Mouse (Mus musculus) thymus, postnatal 10 days (tissue): ENCODE results near the gene Golga7b.

Experiments
- DNase-seq, 2 experiments: peaks; one replicate each; pipeline ENCODE4 v3.0.0; 2021; ENCODE audit warnings: low spot score in 2 of 2

Golga7b gene

GRCm38 (mm10) chr19:42249976-42250914 lies 2.9 kb downstream of the Golga7b start:
- DNase-seq, result no peak

- DNase-seq, result no peak
Measured at GRCm38 (mm10) chr19:42255438-42255783, 8.0 kb downstream of the Golga7b start.

GRCm38 (mm10) chr19:42255784-42256610 lies 8.6 kb downstream of the Golga7b start:
- DNase-seq, result peak; percentile 30 to 63

DNA sequence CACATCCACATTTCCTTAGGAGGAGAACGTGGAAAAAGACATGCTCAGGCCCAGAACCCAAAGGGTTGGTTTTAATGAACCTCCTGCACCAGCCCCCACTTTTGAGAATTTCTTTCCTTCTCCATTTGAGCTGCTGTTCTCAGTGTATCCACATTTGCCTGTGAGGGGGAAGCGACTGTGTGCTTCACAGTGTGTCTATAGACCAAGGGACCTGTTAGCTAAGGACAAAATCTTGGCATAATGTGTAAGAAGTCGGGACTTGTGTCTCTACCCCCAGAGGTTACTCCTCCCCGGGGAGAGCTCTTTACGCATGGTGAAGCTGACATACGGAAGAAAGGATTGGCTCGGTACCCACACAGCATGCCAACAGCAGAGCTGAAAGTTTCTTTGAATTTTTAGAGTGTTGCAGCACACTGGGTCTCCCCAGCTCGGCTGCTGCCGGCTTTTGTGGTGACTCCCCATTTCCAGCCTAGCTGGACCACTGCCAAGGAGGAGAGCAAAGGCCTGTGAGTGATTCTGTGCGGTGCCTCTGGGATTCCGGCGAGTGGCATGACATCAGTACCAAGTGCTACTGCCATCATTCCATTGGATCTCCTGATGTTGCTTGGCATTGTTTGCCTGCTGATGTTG lies 9.4 kb downstream of the Golga7b start:
- no peak for DNase-seq

DNA sequence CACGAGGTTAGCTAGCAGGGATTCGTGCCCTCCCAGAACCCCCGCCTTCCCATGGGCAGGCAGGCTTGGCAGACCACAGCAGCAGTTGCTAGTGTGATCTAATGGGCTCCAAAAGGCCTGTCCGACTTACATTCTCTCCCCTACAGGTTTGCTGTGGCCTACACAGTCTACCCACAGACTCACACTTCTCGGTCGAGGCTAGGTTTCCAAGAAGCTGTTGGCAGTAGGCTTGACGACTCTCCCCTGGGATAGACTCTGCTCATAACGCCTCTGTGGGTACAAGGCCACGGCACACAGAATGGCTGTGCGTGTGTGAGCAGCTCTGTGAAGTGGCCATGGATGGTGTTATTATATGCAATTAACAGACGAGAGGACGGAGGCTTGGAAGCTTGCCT lies 9.9 kb downstream of the Golga7b start:
- DNase-seq, result no peak

- DNase-seq, result no peak
Measured at GRCm38 (mm10) chr19:42258031-42258430, 10.7 kb downstream of the Golga7b start.

- no peak for DNase-seq
Measured at GRCm38 (mm10) chr19:42258596-42258995, 11.2 kb downstream of the Golga7b start.

- no peak for DNase-seq
Measured at GRCm38 (mm10) chr19:42260486-42260885, 13.1 kb downstream of the Golga7b start.

DNA sequence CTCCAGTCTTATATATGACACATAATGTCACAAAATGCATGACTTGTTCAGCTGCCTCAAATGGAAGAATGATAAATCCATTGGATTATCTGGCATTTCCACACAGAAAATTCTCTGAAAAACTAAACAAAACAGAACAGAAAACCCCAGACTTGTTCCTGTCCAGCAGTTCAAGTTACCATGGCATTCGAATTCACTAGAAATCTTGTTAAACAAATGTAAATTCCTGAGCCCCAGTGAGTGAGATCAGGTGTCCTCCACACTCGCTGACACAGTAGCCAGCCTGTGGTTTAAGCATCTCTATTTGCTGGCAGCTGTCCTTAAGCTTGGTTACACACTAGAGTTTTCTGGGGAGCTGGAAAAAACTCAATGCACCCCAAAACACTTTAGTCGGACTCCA lies 16.1 kb downstream of the Golga7b start:
- no peak for DNase-seq

DNA sequence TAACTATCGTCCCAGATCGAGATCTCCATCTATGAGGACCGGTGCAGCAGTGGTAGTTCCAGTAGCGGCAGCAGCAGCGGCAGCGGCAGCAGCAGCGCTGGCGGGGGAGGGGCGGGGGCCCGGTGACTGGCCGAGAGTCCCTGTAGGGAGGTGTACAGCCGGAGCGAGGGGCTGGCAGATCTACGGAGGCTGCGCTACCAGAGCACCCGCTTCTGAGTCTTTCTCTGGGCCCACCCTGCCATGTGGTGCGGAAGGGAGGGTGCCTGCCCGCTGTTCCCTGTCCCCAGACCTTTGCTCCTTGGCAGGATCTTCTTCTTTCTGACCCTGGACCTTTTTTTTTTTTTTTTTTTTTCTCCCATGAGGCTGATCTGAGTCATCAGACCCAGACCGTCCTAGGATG lies 21.0 kb downstream of the Golga7b start:
- DNase-seq, result no peak

DNA sequence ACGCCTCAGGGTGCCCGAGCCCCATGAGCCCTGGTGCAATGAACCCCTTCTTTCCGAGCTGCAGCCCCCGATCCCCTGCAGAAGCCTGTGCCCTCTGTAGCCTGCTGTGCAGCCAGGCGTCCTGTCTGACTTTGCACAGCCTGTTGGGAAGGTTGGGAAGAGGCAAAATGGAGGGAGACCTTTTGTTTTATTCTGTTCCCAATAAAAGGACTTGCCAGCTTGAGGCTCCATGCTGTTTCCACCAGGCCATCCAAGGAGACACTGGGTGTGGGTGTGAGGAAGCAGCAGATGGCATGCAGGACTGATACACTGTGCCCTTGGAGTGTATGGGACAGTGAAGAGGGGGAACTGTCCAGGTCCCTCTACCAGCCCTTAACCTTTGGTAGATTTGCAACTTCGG lies 22.7 kb downstream of the Golga7b start:
- DNase-seq, result no peak

DNA sequence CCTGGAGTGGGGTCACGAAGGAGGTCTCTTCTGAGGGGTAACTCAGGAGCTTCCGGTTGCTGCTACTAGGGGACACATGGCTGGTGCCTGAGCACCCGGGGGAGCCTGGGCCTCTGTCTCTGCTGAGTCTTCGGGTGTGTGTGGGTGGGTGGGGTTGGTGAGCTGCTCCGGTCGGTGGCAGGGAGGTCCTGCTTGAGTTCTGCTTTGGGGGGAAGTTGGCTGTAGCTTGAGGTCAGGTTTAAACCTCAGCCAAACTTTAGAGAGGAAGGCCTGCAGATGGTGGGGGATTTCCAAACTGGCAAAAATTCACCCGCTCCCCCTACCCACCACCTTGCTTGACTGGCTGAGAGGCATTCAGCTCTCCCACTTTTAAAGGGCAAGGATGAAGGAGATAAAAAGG lies 23.8 kb downstream of the Golga7b start:
- DNase-seq, result no peak

DNA sequence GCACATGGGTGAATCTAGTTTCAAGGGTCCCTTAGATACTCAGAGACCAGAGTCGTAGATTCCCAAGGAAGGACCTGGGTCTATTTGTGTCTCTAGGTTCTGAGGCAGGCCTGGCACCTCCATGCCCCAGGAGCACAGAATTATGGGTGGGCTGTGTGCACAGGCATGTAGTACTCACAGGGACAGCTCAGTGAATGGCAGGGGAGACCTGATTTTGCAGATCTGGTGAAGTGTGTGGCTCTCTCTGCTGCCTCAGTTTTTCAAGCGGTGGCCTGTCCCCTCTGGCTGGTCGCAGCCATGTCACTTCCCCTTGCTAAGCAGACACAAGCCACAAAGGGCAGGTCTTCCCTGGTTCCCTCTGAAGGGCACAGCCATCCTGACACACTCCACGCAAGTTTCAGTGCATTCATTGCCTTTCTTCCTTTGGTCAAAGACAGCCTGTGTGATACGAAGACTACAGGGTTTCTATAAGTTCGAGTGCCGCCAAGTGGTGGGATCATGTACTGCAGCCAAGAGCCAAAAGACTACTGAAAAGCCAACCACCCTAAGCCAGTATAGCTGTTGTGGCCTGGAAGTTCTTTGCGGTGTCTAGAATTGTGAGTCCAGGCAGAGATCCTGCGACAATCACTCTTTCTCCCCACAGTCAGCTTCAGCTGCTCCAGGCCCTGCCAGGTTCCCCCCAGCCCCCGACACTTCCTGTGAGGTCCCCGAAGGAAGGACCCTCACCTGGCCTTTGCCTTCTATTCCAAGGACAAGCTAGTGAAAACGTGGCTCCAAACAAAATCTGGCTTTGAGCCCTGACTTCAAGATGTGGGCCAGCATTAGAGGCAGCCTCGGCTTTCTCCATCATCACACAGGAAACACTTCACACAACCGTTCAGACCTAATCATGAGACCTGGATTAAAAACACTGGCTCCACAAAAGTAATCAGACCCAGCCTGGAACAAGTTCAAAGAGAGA lies 24.9 kb downstream of the Golga7b start:
- DNase-seq, result peak; percentile 9 to 63

DNA sequence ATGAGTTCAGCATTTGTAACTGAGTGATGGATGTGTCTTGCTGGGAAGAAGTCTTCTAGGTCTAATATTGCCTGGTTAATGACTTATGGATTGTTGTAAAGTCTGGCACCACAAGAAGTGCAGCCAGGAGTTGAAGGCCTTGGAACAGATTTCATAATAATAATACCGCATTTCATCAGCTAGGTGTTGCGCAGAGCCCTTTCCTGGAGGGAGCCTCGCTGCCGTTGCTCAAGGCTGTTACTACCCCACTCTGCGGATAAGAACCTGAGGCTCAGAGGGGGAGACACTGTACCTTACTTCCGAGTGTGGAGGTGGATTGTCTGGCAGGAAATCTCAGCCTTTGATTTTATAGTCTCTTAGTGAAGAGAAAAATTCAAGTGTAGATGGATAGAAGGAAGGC lies 29.9 kb downstream of the Golga7b start:
- no peak for DNase-seq

DNA sequence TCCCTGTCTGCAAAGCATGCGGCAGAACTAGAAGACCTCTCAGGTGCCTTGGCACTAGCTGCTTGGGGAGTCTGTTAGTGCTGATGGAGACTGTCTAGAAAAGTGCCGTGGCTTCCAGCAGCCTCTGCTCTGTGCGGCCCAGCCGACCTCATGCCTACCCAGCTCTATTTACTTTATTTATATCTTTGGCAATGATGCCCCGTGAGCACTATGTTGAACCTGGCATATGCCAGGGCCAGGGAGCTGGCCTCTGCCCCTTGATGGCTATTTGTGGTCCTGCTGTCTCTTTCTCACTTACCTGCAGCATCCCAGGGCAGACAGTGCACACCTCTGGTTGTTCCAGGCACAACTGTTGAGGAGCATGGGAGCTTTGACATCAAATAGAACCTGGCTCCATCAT lies 31.1 kb downstream of the Golga7b start:
- DNase-seq, result no peak

DNA sequence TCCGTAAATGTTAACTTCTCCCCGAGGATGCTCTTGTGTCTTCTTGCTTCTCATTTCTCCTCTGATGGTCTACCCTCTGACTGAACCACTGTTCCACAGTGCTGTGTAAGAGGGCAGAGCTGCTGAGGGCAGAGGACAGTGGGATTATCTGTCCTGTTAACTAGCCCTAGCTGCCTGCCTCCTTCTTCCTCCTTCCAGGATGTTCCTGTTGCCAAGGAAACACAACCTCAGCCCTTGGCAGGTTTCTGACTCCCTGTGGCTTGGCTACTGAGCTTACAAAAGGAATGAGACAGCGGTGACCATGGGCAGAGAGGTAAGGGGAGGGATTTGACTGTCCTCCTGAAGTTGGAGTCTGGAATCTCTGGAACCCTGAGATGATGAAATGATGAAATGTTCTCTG lies 32.2 kb downstream of the Golga7b start:
- no peak for DNase-seq

GRCm38 (mm10) chr19:42284178-42284577 lies 36.8 kb downstream of the Golga7b start:
- DNase-seq, result no peak

- no peak for DNase-seq
Measured at GRCm38 (mm10) chr19:42288361-42288760, 41.0 kb downstream of the Golga7b start.

GRCm38 (mm10) chr19:42290954-42291661 lies 43.7 kb downstream of the Golga7b start:
- no peak for DNase-seq

DNA sequence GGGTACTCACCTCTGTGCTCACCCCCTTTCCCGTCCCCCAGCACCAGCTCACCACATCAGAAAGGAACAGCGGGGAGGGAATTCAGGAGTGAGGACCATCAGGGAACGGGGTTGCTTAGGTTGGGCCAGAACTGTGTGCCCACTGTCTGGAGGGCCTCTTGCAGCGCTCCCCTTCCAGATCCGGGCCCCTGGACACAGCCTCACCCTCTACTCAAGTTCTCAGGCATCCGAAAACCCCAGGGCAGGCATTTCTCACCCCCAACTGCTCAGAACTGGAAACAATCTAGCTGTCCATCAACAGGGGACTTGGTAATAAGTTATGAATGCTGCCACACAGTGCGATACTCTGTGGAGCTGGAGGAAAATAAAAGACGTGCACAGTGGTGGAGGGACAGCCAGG lies 44.7 kb downstream of the Golga7b start:
- DNase-seq, result no peak

DNA sequence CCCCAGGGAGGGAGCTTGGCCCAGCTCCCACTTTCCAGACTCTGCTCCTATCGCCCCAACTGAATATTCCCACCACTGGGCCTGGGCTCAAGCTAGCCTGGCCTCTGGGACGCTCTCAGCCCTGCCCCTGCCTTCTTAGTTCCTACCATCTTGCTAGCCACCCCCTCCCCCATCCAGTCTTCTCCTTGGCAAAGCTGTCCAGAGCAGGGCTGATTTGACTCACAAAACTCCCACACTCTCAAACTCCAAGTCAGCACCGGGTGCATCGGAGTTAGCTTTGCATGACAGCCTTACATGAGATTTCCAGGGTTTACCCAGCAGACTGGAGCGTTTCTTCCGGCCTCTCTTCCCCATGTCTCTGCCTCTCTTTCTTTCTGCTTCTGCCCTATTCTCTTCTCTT lies 45.8 kb downstream of the Golga7b start:
- no peak for DNase-seq
